Mouse (Mus musculus): ENCODE results near the gene Snrpg. TPM values are rescaled to one million over a fixed set of nuclear protein-coding genes. Genes with fewer than 3 reads are reported as not detected.

Snrpg gene
- polyA plus RNA-seq, 1 experiment from 2014 or later, result 475 TPM

Other genes starting within 250 kb of the Snrpg start
- gene Tgfa, start 176.1 kb upstream of the Snrpg start, polyA plus RNA-seq (2015; fragmentation: Nextera tagmentation; extraction: Ambion mirVana), result 1.1 and 1.2 TPM in 2 replicates
- 94.3 and 104 TPM in 2 replicates for gene Fam136a, start 5.7 kb upstream of the Snrpg start, polyA plus RNA-seq (2015; fragmentation: Nextera tagmentation; extraction: Ambion mirVana)
- 38.1 and 51.3 TPM in 2 replicates for gene Pcyox1, start 25.9 kb downstream of the Snrpg start, polyA plus RNA-seq (2015; fragmentation: Nextera tagmentation; extraction: Ambion mirVana)
- 26.4 and 31.0 TPM in 2 replicates for gene Tia1, start 32.9 kb downstream of the Snrpg start, polyA plus RNA-seq (2015; fragmentation: Nextera tagmentation; extraction: Ambion mirVana)
- not detected in 2 replicates for gene Gm44790, start 55.4 kb downstream of the Snrpg start, polyA plus RNA-seq (2015; fragmentation: Nextera tagmentation; extraction: Ambion mirVana)
- 12.4 and 14.5 TPM in 2 replicates for gene C87436, start 67.1 kb downstream of the Snrpg start, polyA plus RNA-seq (2015; fragmentation: Nextera tagmentation; extraction: Ambion mirVana)
- gene Pcbp1, start 155.0 kb downstream of the Snrpg start, polyA plus RNA-seq (2015; fragmentation: Nextera tagmentation; extraction: Ambion mirVana), result 327 and 339 TPM in 2 replicates

All from liver, embryonic 13.5 days (tissue).